Mouse (Mus musculus) midbrain, embryonic 13.5 days (tissue): ENCODE measurements around the gene Inpp5a. TPM values are rescaled to one million over a fixed set of nuclear protein-coding genes. Genes with fewer than 3 reads are reported as not detected.

ENCODE experiments used
- polyA plus RNA-seq: library from polyadenylated mRNA; unstranded; fragments of >200 nt; fragmentation: Nextera tagmentation; extraction: Ambion mirVana; gene quantifications from 2 replicates; pipeline ENCODE4 v1.2.1, GENCODE M21; 2015

Inpp5a gene
- polyA plus RNA-seq, 1 experiment from 2014 or later: 14.3 TPM

Other genes starting within 250 kb of the Inpp5a start
- gene Lrrc27, start 176.1 kb upstream of the Inpp5a start, polyA plus RNA-seq: 4.8 and 6.8 TPM in 2 replicates
- 0.49 and 0.79 TPM in 2 replicates for gene Stk32c, start 175.8 kb upstream of the Inpp5a start, polyA plus RNA-seq
- gene Pwwp2b, start 140.6 kb upstream of the Inpp5a start, polyA plus RNA-seq: 3.1 and 4.1 TPM in 2 replicates
- gene Nkx6-2, start 193.7 kb downstream of the Inpp5a start, polyA plus RNA-seq: 7.6 and 10.8 TPM in 2 replicates